Mouse (Mus musculus) liver, adult 2 months (tissue): Measurements from ENCODE around the gene Cd52.

Source experiments
- CTCF ChIP-seq: fragments of 200-500 bp; IDR thresholded peaks from 2 replicates; pipeline ENCODE4 v1.5.1; 2011; ENCODE audit warnings: low read depth, low read length, control low read depth
- POLR2A ChIP-seq: fragments of 200-500 bp; IDR thresholded peaks from 2 replicates; pipeline ENCODE4 v1.6.1; 2011; ENCODE audit warnings: low read length, control low read depth; ENCODE audit not compliant: insufficient read depth; ENCODE audit errors: extremely low read depth

GRCm38 (mm10) chr4:134061944-134062446, 32.9 kb downstream of the Cd52 start:
- TF ChIP-seq POLR2A = no peak
- no peak for TF ChIP-seq CTCF
